Mouse (Mus musculus) testis, adult 2 months (tissue): Measurements from ENCODE around the gene Gm28051. TPM values are rescaled to one million over a fixed set of nuclear protein-coding genes. Genes with fewer than 3 reads are reported as not detected.

Experiments
- H3K27ac ChIP-seq: fragments of 200-500 bp; 2 replicates; pipeline ENCODE4 v1.5.1; 2012; ENCODE audit warnings: low read depth, low read length; ENCODE audit not compliant: control insufficient read depth, insufficient read depth
- H3K27me3 ChIP-seq: fragments of 200-500 bp; 2 replicates; pipeline ENCODE4 v1.6.1; 2012; ENCODE audit warnings: mild to moderate bottlenecking, low read length, moderate library complexity; ENCODE audit not compliant: control insufficient read depth, insufficient read depth
- H3K36me3 ChIP-seq: fragments of 200-500 bp; 2 replicates; pipeline ENCODE4 v1.6.1; 2012; ENCODE audit warnings: mild to moderate bottlenecking, low read length; ENCODE audit not compliant: control insufficient read depth, insufficient read depth
- H3K4me1 ChIP-seq: fragments of 200-500 bp; 2 replicates; pipeline ENCODE4 v1.6.1; 2012; ENCODE audit warnings: low read length; ENCODE audit not compliant: control insufficient read depth, insufficient read depth
- H3K4me3 ChIP-seq: fragments of 200-500 bp; 2 replicates; pipeline ENCODE4 v1.5.1; 2012; ENCODE audit warnings: low read depth, mild to moderate bottlenecking, low read length, moderate library complexity, mixed read lengths; ENCODE audit not compliant: control insufficient read depth
- CTCF ChIP-seq: fragments of 200-500 bp; IDR thresholded peaks from 2 replicates; pipeline ENCODE4 v1.5.1; 2012; ENCODE audit warnings: low read depth, mild to moderate bottlenecking, inconsistent platforms, low read length, moderate library complexity; ENCODE audit not compliant: control insufficient read depth, insufficient read depth, insufficient replicate concordance
- POLR2A ChIP-seq: fragments of 200-500 bp; IDR thresholded peaks from 2 replicates; pipeline ENCODE4 v1.6.1; 2012; ENCODE audit warnings: low read depth, mild to moderate bottlenecking, inconsistent platforms, low read length, moderate library complexity; ENCODE audit not compliant: control insufficient read depth
- polyA plus RNA-seq: library from polyadenylated mRNA; depleted of rRNA; stranded (reverse); fragments of >200 nt; gene quantifications from 2 replicates; pipeline ENCODE4 v1.2.3, GENCODE M21; 2012

Gene Gm28051
- polyA plus RNA-seq, 1 experiment, result 3.6 TPM

DNA sequence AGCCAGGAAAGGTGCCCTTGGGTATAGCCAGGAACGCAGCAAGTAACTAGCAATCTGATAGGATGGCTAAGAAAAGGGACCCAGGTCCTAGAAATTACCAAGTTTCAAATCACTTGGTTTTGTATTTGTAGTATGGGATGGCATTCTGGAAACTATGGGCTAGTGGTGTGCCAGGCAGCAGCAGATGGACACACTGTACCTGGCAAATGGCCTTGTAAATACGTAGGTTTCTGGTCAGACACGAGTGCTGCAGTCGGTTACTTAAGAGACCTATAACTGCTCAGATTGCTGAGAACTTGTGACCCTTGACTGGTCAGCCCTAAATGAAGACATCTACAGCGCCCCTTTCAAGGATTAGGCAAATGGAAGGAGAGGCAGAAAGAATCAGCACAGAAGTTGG is 20.6 kb upstream of the Gm28051 start:
- Histone ChIP-seq H3K4me1 (no peaks in the 10 kb centered on the region), H3K4me3 (no peak overlapping the region), H3K27ac (no peak overlapping the region), H3K27me3 (no peaks in the 10 kb centered on the region), H3K36me3 (peaks cover 2% of the 10 kb centered on the region)
- TF ChIP-seq CTCF, result no peak
- TF ChIP-seq POLR2A, result no peak

- TF ChIP-seq POLR2A, result no peak
- no peak for TF ChIP-seq CTCF
- Histone ChIP-seq H3K27me3 (no peaks in the 10 kb centered on the region), H3K4me3 (no peak overlapping the region), H3K36me3 (peaks cover 2% of the 10 kb centered on the region), H3K27ac (no peak overlapping the region), H3K4me1 (no peaks in the 10 kb centered on the region)
These were observed 18.5 kb upstream of the Gm28051 start for GRCm38 (mm10) chr12:102776035-102776434.

DNA sequence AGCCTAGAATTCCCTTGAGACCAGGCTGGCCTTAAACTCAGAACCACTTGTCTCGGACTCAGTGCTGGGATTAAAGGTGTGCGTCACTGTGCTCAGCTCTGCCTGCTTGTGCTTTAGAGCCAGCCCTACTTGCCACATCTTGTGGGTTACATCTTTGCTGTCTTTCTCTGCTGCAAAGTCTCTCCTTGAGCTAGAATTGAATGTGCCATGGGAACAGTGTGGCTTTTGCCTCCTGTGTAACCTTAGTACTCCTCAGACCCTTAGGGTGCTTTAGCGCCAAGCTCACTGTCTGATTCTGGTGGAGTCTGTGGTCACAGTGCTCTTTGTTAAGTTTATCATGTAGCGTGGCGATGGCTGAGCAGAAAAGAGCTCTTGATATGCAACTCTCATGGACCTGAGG is 15.1 kb upstream of the Gm28051 start:
- Histone ChIP-seq H3K36me3 (peaks cover 5% of the 10 kb centered on the region), H3K27ac (no peak overlapping the region), H3K4me1 (no peaks in the 10 kb centered on the region), H3K27me3 (no peaks in the 10 kb centered on the region), H3K4me3 (no peak overlapping the region)
- TF ChIP-seq CTCF (no peak), POLR2A (no peak)

GRCm38 (mm10) chr12:102771601-102772000 is 14.0 kb upstream of the Gm28051 start:
- H3K27ac ChIP-seq, result no peak overlapping the region
- H3K4me3 ChIP-seq, result no peak overlapping the region
- no peak for TF ChIP-seq POLR2A
- no peaks in the 10 kb centered on the region for H3K4me1 ChIP-seq
- H3K27me3 ChIP-seq, result no peaks in the 10 kb centered on the region
- H3K36me3 ChIP-seq, result peaks cover 5% of the 10 kb centered on the region

DNA sequence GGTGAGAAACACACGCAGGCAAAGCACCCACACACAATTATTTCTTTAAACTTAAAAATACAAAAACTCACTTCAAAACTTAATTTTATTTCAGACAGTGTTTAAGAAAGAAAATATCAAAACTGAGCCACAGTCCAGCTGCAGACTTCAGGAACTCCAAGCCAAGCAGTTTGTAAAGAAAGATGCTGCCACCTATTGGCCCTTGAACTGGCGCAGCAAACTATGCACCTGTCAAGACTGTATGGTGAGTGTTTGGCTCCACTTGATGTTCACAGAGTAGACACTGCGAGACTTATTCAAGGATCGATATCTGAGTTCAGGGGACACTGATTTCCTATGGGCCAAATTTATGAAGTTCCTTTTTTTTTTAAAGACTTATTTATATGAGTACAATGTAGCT is 11.4 kb upstream of the Gm28051 start:
- H3K27ac ChIP-seq, result no peak overlapping the region
- no peaks in the 10 kb centered on the region for H3K27me3 ChIP-seq
- no peak overlapping the region for H3K4me3 ChIP-seq
- H3K36me3 ChIP-seq, result peaks cover 4% of the 10 kb centered on the region
- TF ChIP-seq POLR2A (no peak), CTCF (no peak)
- no peaks in the 10 kb centered on the region for H3K4me1 ChIP-seq

DNA sequence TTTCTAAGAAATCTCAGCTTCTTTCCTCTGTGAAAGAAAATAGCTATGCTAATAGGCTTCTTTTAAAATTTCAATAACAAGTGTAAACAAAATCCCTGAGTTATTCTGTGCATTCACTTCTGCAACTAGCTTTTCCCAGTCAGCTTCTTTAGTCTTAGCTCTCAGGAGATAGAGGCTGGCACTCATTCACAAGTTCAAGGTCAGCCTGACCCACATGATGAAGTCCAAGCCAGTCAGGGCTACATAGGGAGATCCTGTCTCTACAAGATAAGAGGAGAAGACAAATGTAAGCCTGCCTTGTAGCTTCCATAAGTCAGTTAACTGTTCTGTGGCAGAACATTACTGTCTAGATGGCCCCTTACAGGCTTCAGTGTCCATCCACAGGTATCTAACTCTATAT is 6.1 kb upstream of the Gm28051 start:
- H3K27me3 ChIP-seq, result no peaks in the 10 kb centered on the region
- peaks cover 3% of the 10 kb centered on the region for H3K4me1 ChIP-seq
- H3K36me3 ChIP-seq, result peaks cover 10% of the 10 kb centered on the region
- no peak overlapping the region for H3K4me3 ChIP-seq
- H3K27ac ChIP-seq, result no peak overlapping the region
- TF ChIP-seq CTCF (no peak), POLR2A (no peak)

- peaks cover 7% of the 10 kb centered on the region for H3K36me3 ChIP-seq
- peaks cover 3% of the 10 kb centered on the region for H3K4me1 ChIP-seq
- TF ChIP-seq POLR2A (no peak), CTCF (no peak)
- no peaks in the 10 kb centered on the region for H3K27me3 ChIP-seq
- no peak overlapping the region for H3K4me3 ChIP-seq
- no peak overlapping the region for H3K27ac ChIP-seq
These were observed 4.1 kb upstream of the Gm28051 start for GRCm38 (mm10) chr12:102761668-102762067.

- H3K36me3 ChIP-seq, result peaks cover 6% of the 10 kb centered on the region
- peak overlapping the region; percentile 92 for H3K27ac ChIP-seq
- no peaks in the 10 kb centered on the region for H3K27me3 ChIP-seq
- H3K4me1 ChIP-seq, result peaks cover 3% of the 10 kb centered on the region
- H3K4me3 ChIP-seq, result peak overlapping the region; percentile 94
- TF ChIP-seq POLR2A (no peak), CTCF (no peak)
These were observed 1.4 kb upstream of the Gm28051 start for GRCm38 (mm10) chr12:102758936-102759335.
